Mouse (Mus musculus) kidney, adult 2 months (tissue): ENCODE data around the gene Btbd18.

Experiments
- CTCF ChIP-seq: fragments of 200-500 bp; conservative IDR thresholded peaks from 2 replicates; pipeline ENCODE4 v1.5.1; 2011; ENCODE audit warnings: low read depth, mild to moderate bottlenecking, control low read depth, low read length, moderate library complexity, mixed read lengths; ENCODE audit not compliant: insufficient read depth, insufficient read length
- POLR2A ChIP-seq: fragments of 200-500 bp; IDR thresholded peaks from one replicate; pipeline ENCODE4 v1.6.1; 2011; ENCODE audit warnings: low read depth, low read length, control low read depth

DNA sequence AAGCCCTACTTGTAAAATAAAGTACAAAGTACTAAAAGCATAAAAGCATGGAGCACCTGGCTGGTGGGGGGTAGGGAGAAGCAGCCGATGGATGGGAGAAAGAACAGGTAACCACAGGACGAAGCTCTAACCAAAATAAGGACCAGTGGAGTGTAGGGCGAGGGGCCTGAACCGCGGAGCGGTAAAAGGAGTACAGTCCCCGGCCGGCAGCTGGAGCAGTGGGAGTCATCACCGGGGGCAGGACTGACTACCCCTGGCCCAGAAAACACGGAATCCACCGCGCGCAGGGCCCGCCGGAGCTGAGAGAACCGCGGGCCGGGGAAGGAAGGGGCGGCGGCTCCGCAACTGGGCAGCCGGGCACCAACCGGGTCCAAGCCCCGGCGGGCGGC, 55.5 kb downstream of the Btbd18 start:
- TF ChIP-seq POLR2A = no peak
- TF ChIP-seq CTCF = no peak
